Mouse (Mus musculus) myocyte (in vitro differentiated cells): ENCODE results near the gene Wwox.

Experiments
- CEBPB ChIP-seq: IDR thresholded peaks from 2 replicates; pipeline ENCODE4 v1.6.1; 2011; ENCODE audit warnings: mild to moderate bottlenecking, moderate library complexity; ENCODE audit not compliant: poor library complexity, insufficient read depth, severe bottlenecking
- MYOD1 ChIP-seq, 3 experiments: IDR thresholded peaks; one replicate each; pipeline ENCODE4 v1.6.1; 2011; ENCODE audit warnings: control low read depth in 2 of 3, low read depth in 2 of 3, mild to moderate bottlenecking in 2 of 3, moderate library complexity in 1 of 3; ENCODE audit not compliant: insufficient read length in 2 of 3, control insufficient read depth in 1 of 3
- MYOG ChIP-seq, 3 experiments: IDR thresholded peaks; one replicate each; pipeline ENCODE4 v1.6.1; 2011; ENCODE audit warnings: control low read depth in 2 of 3, low read depth in 2 of 3, mild to moderate bottlenecking in 2 of 3; ENCODE audit not compliant: insufficient read length in 2 of 3, control insufficient read depth in 1 of 3, insufficient read depth in 1 of 3
- POLR2A ChIP-seq: IDR thresholded peaks from one replicate; pipeline ENCODE4 v1.6.1; 2011; ENCODE audit warnings: low read depth, mild to moderate bottlenecking, control low read depth, moderate library complexity; ENCODE audit not compliant: insufficient read length
- POLR2AphosphoS2 ChIP-seq: IDR thresholded peaks from one replicate; pipeline ENCODE4 v1.6.1; 2011; ENCODE audit warnings: low read depth, control low read depth; ENCODE audit not compliant: insufficient read length
- SRF ChIP-seq: IDR thresholded peaks from one replicate; pipeline ENCODE4 v1.6.1; 2011; ENCODE audit warnings: low read depth; ENCODE audit not compliant: control insufficient read depth, insufficient read length
- USF1 ChIP-seq: IDR thresholded peaks from one replicate; pipeline ENCODE4 v1.6.1; 2011; ENCODE audit warnings: low read depth, mild to moderate bottlenecking, control low read depth, moderate library complexity

DNA sequence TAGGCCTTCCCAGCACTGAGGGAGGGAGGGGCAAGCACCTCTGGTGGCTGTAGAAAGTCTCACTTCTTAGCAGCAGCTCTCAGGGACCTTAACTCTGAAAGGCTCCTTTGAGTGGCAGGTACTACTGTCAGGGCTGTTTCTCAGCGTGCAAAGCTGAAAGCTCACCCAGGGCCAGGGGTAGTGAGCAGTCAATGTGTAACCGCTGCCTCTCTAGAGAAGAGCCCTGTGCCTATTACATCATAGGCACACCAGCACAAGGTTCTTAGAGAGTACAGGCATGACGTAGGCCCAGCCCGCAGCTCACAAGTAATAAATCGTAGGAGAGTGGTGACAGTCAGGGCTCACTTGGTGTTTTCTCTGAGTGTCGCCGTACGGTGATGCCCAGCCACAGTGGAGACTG, 545.0 kb downstream of the Wwox start:
- TF ChIP-seq POLR2A (no peak), POLR2AphosphoS2 (no peak), CEBPB (no peak), SRF (no peak), MYOD1 (IDR thresholded peaks at IDR 0.05; ENCODE audit: control insufficient read depth in 1 of 3, insufficient read length in 2 of 3, low read depth in 2 of 3) (no peak), USF1 (no peak), MYOG (IDR thresholded peaks at IDR 0.05; ENCODE audit: control insufficient read depth in 1 of 3, insufficient read depth in 1 of 3, insufficient read length in 2 of 3, low read depth in 2 of 3) (no peak)
